Mouse (Mus musculus) urinary bladder, adult 2 months (tissue): ENCODE data around the gene 2010005H15Rik. TPM values are rescaled to one million over a fixed set of nuclear protein-coding genes. Genes with fewer than 3 reads are reported as not detected.
"Not testable (repeated sequence)": the region's sequence is repeated elsewhere in the genome, so short reads cannot be mapped to it uniquely, and the experiment has no call there.

Source experiments
- DNase-seq: peaks from one replicate; pipeline ENCODE4 v3.0.0; 2022; ENCODE audit warnings: low spot score
- polyA plus RNA-seq: library from polyadenylated mRNA; depleted of rRNA; stranded (reverse); fragments of >200 nt; gene quantifications from 2 replicates; pipeline ENCODE4 v1.2.3, GENCODE M21; 2012; rRNA removed

The 2010005H15Rik gene
- polyA plus RNA-seq = 0.15 TPM in 1 of 2 replicates, not detected in the other

DNA sequence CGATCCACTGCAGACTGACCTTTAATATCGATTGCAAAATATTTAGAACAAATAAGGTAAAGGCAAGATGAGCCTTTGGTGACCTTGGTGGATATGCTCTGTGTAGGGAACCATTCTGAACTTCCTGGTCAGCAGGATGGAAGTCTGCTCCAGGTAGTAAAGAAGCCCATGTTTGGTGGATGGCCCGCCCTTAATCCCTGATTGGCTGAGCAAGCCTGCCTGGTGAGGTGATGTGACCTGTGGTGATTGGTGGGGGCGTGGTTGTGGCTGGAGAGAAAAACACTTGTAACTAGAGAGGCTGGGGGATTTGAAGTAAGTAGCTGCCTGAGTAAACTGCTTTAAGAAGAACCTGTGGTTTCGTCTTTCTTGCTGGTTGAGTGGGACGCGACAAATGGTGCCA, at the start of gene 2010005H15Rik:
Gene 2010005H15Rik (plus strand): TSS at position 301 of the 400 bp plus-strand sequence.
- DNase-seq = not testable (repeated sequence)

DNA sequence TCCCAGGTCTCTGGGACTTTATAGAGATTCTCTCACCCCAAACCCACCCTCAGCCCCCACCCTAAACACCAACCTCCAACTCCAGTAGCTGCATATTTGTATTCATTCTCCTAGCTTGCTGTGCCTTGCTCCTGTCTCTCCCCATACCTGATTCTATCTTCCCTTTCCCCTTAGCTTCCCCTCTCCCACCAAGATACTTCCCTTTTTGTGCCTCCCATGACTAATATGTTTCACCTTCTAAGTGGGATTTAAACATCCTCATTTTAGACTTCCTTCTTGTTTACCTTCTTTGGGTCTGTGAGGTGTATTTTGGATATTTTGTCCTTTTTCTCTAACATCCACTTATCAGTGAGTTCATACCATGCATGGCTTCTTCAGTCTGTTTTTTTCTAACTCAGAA, 45.2 kb upstream of the 2010005H15Rik start:
- DNase-seq = no peak

DNA sequence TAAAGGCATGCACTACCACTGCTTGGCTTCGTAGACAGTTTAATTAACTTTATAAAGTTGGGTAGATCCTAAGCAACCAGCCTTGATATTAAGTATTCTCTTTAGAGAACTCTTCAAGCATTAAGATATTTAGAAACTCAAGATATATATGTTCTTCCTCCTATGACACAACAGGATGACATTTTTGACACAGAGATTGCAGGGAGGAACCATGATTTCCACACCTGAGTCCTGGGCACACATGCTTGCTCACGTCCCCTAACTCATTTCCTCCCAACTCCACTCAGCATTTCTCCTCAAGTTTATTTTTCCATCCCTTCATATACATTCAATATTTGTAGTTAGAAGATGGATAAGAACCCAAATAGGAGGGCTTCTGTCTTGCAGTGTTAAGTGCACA, 41.4 kb upstream of the 2010005H15Rik start:
- no peak for DNase-seq

DNA sequence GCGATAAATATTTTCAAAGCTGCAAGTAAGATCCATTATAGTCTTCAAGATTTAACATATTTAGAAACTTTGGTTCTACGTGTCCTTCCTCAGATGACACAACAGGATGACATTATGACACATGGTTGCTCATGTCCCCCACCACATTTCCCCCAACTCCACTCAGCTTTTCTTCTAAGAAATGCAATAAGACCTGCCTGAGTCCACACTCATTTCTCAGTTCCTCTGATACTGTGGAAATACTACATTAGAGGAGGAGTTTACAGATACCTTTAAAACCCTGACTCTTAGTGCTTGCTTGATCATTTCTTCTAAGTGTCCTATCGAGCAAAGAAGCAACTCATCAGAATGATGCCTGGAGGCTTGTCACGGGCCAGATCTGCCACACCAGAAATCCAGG, 37.4 kb upstream of the 2010005H15Rik start, which contains the start of gene Gm5483:
Gene Gm5483 (plus strand): TSS at position 301 of the 400 bp plus-strand sequence.
- DNase-seq = not testable (repeated sequence)

DNA sequence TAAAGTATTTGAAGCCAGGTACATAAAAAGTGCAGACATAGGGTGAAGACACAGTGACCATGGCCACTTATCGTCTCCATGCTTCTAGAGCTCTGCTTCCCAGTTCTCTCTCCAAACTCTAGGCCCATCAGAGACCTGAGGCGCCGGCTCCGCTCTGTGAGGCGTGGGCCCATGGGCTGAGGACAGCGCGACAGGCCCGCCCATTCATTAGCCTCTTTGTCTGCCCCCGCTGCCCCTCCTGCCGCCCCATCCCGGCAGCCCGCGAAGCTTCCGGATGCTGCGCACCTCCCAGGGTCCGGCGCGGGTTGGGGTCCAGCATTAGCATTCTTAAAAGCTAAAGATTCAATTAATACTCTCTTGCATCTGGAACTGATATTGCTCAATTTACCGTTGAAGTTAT, 22.0 kb upstream of the 2010005H15Rik start:
- no peak for DNase-seq

DNA sequence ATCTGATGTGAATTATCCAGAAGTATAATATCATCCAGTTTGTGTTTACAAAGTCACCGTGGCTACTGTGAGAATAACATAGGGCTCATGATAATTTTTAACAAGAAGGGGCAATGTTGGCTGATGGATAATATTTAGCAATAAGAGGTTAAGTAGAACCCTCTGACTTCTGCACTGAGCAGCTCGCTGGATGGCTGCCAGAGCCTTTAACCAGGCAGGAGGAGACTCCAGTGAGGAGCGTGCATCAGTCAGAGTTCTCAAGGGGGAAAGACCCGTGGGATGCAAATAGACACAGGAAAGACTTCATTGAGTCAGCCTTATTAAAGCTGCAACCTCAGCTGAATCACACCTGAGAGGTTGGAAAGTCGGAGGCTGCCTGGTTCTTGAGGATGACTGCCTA, 17.4 kb upstream of the 2010005H15Rik start:
- no peak for DNase-seq

DNA sequence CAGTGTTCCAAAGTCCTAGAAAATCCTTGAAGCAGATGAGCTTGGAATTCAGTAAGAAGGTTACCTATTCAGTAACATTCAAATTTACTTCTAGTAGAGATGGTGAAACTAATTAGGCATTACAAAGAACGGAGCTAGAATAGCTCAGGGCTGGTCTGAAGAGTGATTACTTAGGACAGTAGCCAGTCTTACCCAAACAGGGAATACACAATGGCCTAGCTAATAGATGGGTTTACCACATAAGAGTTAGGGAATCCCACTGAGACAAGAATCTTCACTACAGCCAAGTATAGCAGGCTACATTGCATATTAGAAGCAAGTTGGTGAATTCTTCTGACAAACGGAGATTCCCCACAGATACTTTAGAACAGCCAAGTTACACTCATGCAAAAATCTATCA, 15.6 kb upstream of the 2010005H15Rik start:
- not testable (repeated sequence) for DNase-seq

DNA sequence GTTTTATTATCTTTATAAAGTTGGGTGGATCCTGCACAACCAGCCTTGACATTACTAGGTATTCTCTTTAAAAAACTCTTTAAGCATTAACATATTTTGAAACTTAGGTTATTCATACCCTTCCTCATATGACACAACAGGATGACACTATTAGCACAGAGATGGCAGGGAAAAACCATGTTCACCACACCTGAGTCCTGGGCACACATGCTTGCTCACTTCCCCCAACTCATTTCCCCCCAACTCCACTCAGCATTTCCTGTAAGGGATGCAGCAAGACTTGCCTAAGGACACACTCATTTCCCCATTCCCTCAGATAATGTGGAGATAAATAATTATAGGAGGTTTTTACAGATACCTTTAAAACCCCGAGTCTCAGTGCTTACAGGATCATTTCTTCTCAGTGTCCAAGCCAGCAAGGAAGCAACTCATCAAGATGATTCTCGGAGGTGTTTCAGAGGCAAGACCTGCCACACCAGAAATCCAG, 11.3 kb upstream of the 2010005H15Rik start, which contains the start of gene Gm5416:
Gene Gm5416 (plus strand): TSS at position 437 of the 487 bp plus-strand sequence.
- DNase-seq = no peak

DNA sequence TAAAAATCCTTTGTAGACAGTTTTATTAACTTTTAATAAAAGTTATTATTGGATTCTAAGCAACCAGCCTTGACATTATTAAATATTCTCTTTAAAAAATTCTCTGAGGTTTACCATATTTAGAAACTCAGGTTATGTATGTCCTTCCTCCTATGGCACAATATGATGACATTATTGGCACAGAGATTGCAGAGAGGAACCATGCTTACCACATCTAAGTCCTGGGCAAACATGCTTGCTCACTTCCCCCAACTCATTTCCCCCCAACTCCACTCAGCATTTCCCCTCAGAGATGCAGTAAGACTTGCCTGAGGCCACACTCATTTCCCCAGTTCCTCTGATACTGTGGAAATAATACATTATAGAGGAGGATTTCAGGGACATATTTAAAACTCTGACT, 39.3 kb downstream of the 2010005H15Rik start:
- not testable (repeated sequence) for DNase-seq

DNA sequence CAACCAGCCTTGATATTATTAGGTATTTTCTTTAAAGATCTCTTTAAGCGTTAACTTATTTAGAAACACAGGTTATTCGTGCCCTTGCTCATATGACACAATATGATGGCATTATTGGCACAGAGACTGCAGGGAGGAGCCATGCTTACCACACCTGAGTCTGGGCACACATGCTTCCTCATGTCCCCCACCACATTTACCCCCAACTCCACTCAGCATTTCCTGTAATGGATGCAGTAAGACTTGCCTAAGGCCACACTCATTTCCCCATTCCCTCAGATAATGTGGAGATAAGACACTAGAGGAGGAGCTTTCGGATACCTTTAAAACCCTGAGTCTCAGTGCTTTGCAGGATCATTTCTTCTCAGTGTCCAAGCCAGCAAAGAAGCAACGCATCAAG, 55.5 kb downstream of the 2010005H15Rik start, which contains the start of gene Stfa1:
Gene Stfa1 (plus strand): TSS at position 156 of the 400 bp plus-strand sequence.
- DNase-seq = not testable (repeated sequence)

DNA sequence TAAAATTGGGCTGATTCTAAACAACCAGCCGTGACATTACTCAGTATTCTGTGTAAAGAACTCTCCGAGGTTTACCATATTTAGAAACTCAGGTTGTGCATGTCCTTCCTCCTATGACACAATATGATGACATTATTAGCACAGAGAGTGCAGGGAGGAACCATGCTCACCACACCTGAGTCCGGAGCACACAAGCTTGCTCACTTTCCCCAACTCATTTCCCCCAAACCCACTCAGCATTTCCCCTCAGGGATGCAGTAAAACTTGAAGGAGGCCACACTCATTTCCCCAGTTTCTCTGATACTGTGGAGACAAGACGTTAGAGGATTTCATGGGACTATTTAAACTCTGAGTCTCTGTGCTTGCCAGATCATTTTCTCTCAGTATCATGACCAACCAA, 67.9 kb downstream of the 2010005H15Rik start:
- no peak for DNase-seq

Other genes starting within 250 kb of the 2010005H15Rik start
- gene Kpna1, start 242.7 kb upstream of the 2010005H15Rik start, polyA plus RNA-seq = 18.0 and 21.2 TPM in 2 replicates
- 6.3 and 6.6 TPM in 2 replicates for gene Wdr5b, start 180.3 kb upstream of the 2010005H15Rik start, polyA plus RNA-seq
- 192 and 236 TPM in 2 replicates for gene Fam162a, start 149.9 kb upstream of the 2010005H15Rik start, polyA plus RNA-seq
- gene Ccdc58, start 149.8 kb upstream of the 2010005H15Rik start, polyA plus RNA-seq = 30.9 and 44.8 TPM in 2 replicates
- 0.03 and 0.09 TPM in 2 replicates for gene Csta1, start 90.2 kb upstream of the 2010005H15Rik start, polyA plus RNA-seq
- not detected in 2 replicates for gene Stfa2l1, start 64.7 kb upstream of the 2010005H15Rik start, polyA plus RNA-seq
- not detected in 2 replicates for gene Gm5483, start 37.3 kb upstream of the 2010005H15Rik start, polyA plus RNA-seq
- not detected in 2 replicates for gene Gm5416, start 11.1 kb upstream of the 2010005H15Rik start, polyA plus RNA-seq
- gene Stfa1, start 55.5 kb downstream of the 2010005H15Rik start, polyA plus RNA-seq = not detected in 2 replicates
- not detected in 2 replicates for gene BC117090, start 112.9 kb downstream of the 2010005H15Rik start, polyA plus RNA-seq
- not detected in 2 replicates for gene BC100530, start 146.3 kb downstream of the 2010005H15Rik start, polyA plus RNA-seq
- not detected in 2 replicates for gene Stfa2, start 187.0 kb downstream of the 2010005H15Rik start, polyA plus RNA-seq
- gene Stfa3, start 233.9 kb downstream of the 2010005H15Rik start, polyA plus RNA-seq = 0.23 TPM in 1 of 2 replicates, not detected in the other